Mouse (Mus musculus) hindbrain, embryonic 14.5 days (tissue): ENCODE results near the gene Ptprg. TPM values are rescaled to one million over a fixed set of nuclear protein-coding genes. Genes with fewer than 3 reads are reported as not detected.

ENCODE experiments used
- ATAC-seq: fragments of 200-750 bp; cut with Nextera tagmentation; 2 replicates; pipeline ENCODE4 v1.8.0; 2017; ENCODE audit warnings: moderate number of reproducible peaks, mild to moderate bottlenecking, moderate TSS enrichment, moderate library complexity; ENCODE audit not compliant: low FRiP score
- DNase-seq: peaks from one replicate; pipeline ENCODE4 v3.0.0-alpha.2; 2015; ENCODE audit warnings: low spot score
- H3K27ac ChIP-seq: fragments of 300-500 bp; sonication (generic); 2 replicates; pipeline ENCODE4 v1.5.1; 2014; ENCODE audit warnings: mild to moderate bottlenecking, moderate library complexity
- H3K27me3 ChIP-seq: fragments of 300-500 bp; sonication (generic); 2 replicates; pipeline ENCODE4 v1.6.1; 2014; ENCODE audit warnings: mild to moderate bottlenecking, low read length, mixed read lengths; ENCODE audit not compliant: control insufficient read depth, insufficient read depth
- H3K36me3 ChIP-seq: fragments of 300-500 bp; sonication (generic); replicated peaks from 2 replicates; pipeline ENCODE4 v1.6.1; 2014; ENCODE audit not compliant: control insufficient read depth, insufficient read depth
- H3K4me1 ChIP-seq: fragments of 300-500 bp; sonication (generic); replicated peaks from 2 replicates; pipeline ENCODE4 v1.6.1; 2014; ENCODE audit warnings: antibody characterized with exemption, low read length, mixed read lengths; ENCODE audit not compliant: control insufficient read depth, insufficient read depth
- H3K4me2 ChIP-seq: fragments of 300-500 bp; sonication (generic); replicated peaks from 2 replicates; pipeline ENCODE4 v1.6.1; 2014; ENCODE audit warnings: mild to moderate bottlenecking, moderate library complexity
- H3K4me3 ChIP-seq: fragments of 300-500 bp; sonication (generic); replicated peaks from 2 replicates; pipeline ENCODE4 v1.5.1; 2014; ENCODE audit warnings: mild to moderate bottlenecking, low read length
- H3K9ac ChIP-seq: fragments of 300-500 bp; sonication (generic); 2 replicates; pipeline ENCODE4 v1.6.1; 2014
- H3K9me3 ChIP-seq: fragments of 300-500 bp; sonication (generic); 2 replicates; pipeline ENCODE4 v1.6.1; 2016; ENCODE audit warnings: low read length; ENCODE audit not compliant: control insufficient read depth
- WGBS: fragments of 180-500 bp; shearing (Covaris S2); extraction: QIAGEN DNeasy Blood & Tissue Kit; methylation state at CpG from one replicate; pipeline ENCODE4 v1.1.7; 2014; 5-methylcytosine and 5-hydroxymethylcytosine counted together
- polyA plus RNA-seq: library from polyadenylated mRNA; unstranded; fragments of >200 nt; fragmentation: Nextera tagmentation; extraction: Ambion mirVana; gene quantifications from 2 replicates; pipeline ENCODE4 v1.2.1, GENCODE M21; 2014

The Ptprg gene
- polyA plus RNA-seq, 1 experiment from 2014 or later = 49.0 TPM

GRCm38 (mm10) chr14:12105593-12105992 lies 552.3 kb downstream of the Ptprg start:
- ATAC-seq = no peak
- no peak for DNase-seq
- no peak overlapping the region for H3K9ac ChIP-seq

GRCm38 (mm10) chr14:12107459-12107858 lies 554.1 kb downstream of the Ptprg start:
- Histone ChIP-seq H3K4me1 (no peaks in the 10 kb centered on the region), H3K4me3 (no peak overlapping the region), H3K36me3 (no peaks in the 10 kb centered on the region), H3K9me3 (no peaks in the 10 kb centered on the region), H3K27ac (no peak overlapping the region), H3K27me3 (no peaks in the 10 kb centered on the region), H3K4me2 (no peak overlapping the region), H3K9ac (no peak overlapping the region)
- DNase-seq (no peak), ATAC-seq (no peak)
- WGBS = 68% methylated on average over 7 of the region's 7 CpGs

More at GRCm38 (mm10) chr14:12105593-12105992, 552.3 kb downstream of the Ptprg start:
- H3K4me1 ChIP-seq = no peaks in the 10 kb centered on the region
- H3K36me3 ChIP-seq = no peaks in the 10 kb centered on the region
- H3K4me2 ChIP-seq = no peak overlapping the region
- H3K27me3 ChIP-seq = no peaks in the 10 kb centered on the region
- no peak overlapping the region for H3K27ac ChIP-seq
- 94% methylated on average over 3 of the region's 3 CpGs for WGBS
- H3K4me3 ChIP-seq = no peak overlapping the region
- H3K9me3 ChIP-seq = no peaks in the 10 kb centered on the region

GRCm38 (mm10) chr14:12107991-12108390 lies 554.7 kb downstream of the Ptprg start:
- Histone ChIP-seq H3K9ac (no peak overlapping the region), H3K4me3 (no peak overlapping the region), H3K4me1 (no peaks in the 10 kb centered on the region), H3K27ac (no peak overlapping the region), H3K27me3 (no peaks in the 10 kb centered on the region), H3K4me2 (no peak overlapping the region), H3K9me3 (no peaks in the 10 kb centered on the region), H3K36me3 (no peaks in the 10 kb centered on the region)
- no peak for DNase-seq
- 88% methylated on average over 7 of the region's 7 CpGs for WGBS
- no peak for ATAC-seq

GRCm38 (mm10) chr14:12112548-12113011 lies 559.2 kb downstream of the Ptprg start:
- no peak overlapping the region for H3K27ac ChIP-seq
- no peaks in the 10 kb centered on the region for H3K9me3 ChIP-seq
- WGBS = 58% methylated on average over 2 of the region's 2 CpGs
- H3K4me1 ChIP-seq = no peaks in the 10 kb centered on the region
- H3K4me3 ChIP-seq = no peak overlapping the region
- no peak overlapping the region for H3K4me2 ChIP-seq
- no peaks in the 10 kb centered on the region for H3K27me3 ChIP-seq
- no peaks in the 10 kb centered on the region for H3K36me3 ChIP-seq
- DNase-seq (no peak), ATAC-seq (no peak)
- H3K9ac ChIP-seq = no peak overlapping the region

- Histone ChIP-seq H3K27me3 (no peaks in the 10 kb centered on the region), H3K4me3 (no peak overlapping the region), H3K9ac (no peak overlapping the region), H3K4me1 (no peaks in the 10 kb centered on the region), H3K36me3 (no peaks in the 10 kb centered on the region), H3K4me2 (no peak overlapping the region), H3K9me3 (no peaks in the 10 kb centered on the region), H3K27ac (no peak overlapping the region)
- no peak for ATAC-seq
- no peak for DNase-seq
- 64% methylated on average over 5 of the region's 5 CpGs for WGBS
These were observed 560.0 kb downstream of the Ptprg start for GRCm38 (mm10) chr14:12113326-12113725.

- no peaks in the 10 kb centered on the region for H3K27me3 ChIP-seq
- H3K36me3 ChIP-seq = no peaks in the 10 kb centered on the region
- H3K4me1 ChIP-seq = no peaks in the 10 kb centered on the region
- 93% methylated on average over 6 of the region's 6 CpGs for WGBS
- H3K9me3 ChIP-seq = no peaks in the 10 kb centered on the region
- H3K9ac ChIP-seq = no peak overlapping the region
- no peak overlapping the region for H3K4me2 ChIP-seq
- ATAC-seq (no peak), DNase-seq (no peak)
- H3K4me3 ChIP-seq = no peak overlapping the region
- no peak overlapping the region for H3K27ac ChIP-seq
These were observed 560.7 kb downstream of the Ptprg start for GRCm38 (mm10) chr14:12114016-12114415.

GRCm38 (mm10) chr14:12119260-12119659 lies 565.9 kb downstream of the Ptprg start:
- Histone ChIP-seq H3K9me3 (no peaks in the 10 kb centered on the region), H3K36me3 (no peaks in the 10 kb centered on the region), H3K9ac (no peak overlapping the region), H3K4me1 (no peaks in the 10 kb centered on the region), H3K27me3 (no peaks in the 10 kb centered on the region), H3K4me2 (no peak overlapping the region), H3K27ac (no peak overlapping the region), H3K4me3 (no peak overlapping the region)
- DNase-seq (no peak), ATAC-seq (no peak)
- WGBS = 67% methylated on average over 8 of the region's 8 CpGs

GRCm38 (mm10) chr14:12121906-12122305 lies 568.6 kb downstream of the Ptprg start:
- ATAC-seq (no peak), DNase-seq (no peak)
- no peaks in the 10 kb centered on the region for H3K9me3 ChIP-seq
- H3K27me3 ChIP-seq = no peaks in the 10 kb centered on the region
- 81% methylated on average over 7 of the region's 7 CpGs for WGBS
- no peak overlapping the region for H3K4me3 ChIP-seq
- H3K4me2 ChIP-seq = no peak overlapping the region
- no peak overlapping the region for H3K9ac ChIP-seq
- no peak overlapping the region for H3K27ac ChIP-seq
- H3K36me3 ChIP-seq = no peaks in the 10 kb centered on the region
- H3K4me1 ChIP-seq = no peaks in the 10 kb centered on the region

- Histone ChIP-seq H3K4me1 (no peaks in the 10 kb centered on the region), H3K4me3 (no peak overlapping the region), H3K27ac (no peak overlapping the region), H3K36me3 (no peaks in the 10 kb centered on the region), H3K9me3 (no peaks in the 10 kb centered on the region), H3K4me2 (no peak overlapping the region), H3K9ac (no peak overlapping the region), H3K27me3 (no peaks in the 10 kb centered on the region)
- ATAC-seq = no peak
- no peak for DNase-seq
- 85% methylated on average over 3 of the region's 3 CpGs for whole genome bisulfite sequencing
These were observed 571.4 kb downstream of the Ptprg start for GRCm38 (mm10) chr14:12124682-12125081.

GRCm38 (mm10) chr14:12127951-12128350 lies 574.6 kb downstream of the Ptprg start:
- Histone ChIP-seq H3K4me2 (no peak overlapping the region), H3K4me3 (no peak overlapping the region), H3K27me3 (no peaks in the 10 kb centered on the region), H3K9me3 (no peaks in the 10 kb centered on the region), H3K27ac (no peak overlapping the region), H3K36me3 (no peaks in the 10 kb centered on the region), H3K4me1 (no peaks in the 10 kb centered on the region), H3K9ac (no peak overlapping the region)
- DNase-seq = no peak
- ATAC-seq = no peak
- 78% methylated on average over 3 of the region's 3 CpGs for WGBS
